Mouse (Mus musculus): ENCODE measurements around the gene Clec2e. TPM values are rescaled to one million over a fixed set of nuclear protein-coding genes. Genes with fewer than 3 reads are reported as not detected.
"Not testable (repeated sequence)": the region's sequence is repeated elsewhere in the genome, so short reads cannot be mapped to it uniquely, and the experiment has no call there.

The Clec2e gene
- total and polyA plus RNA-seq, 2 experiments from 2014 or later = not detected

GRCm38 (mm10) chr6:129095166-129095565 is 5.5 kb downstream of the Clec2e start:
- Histone ChIP-seq H3K27ac (no peak overlapping the region), H3K9ac (replicated peaks; ENCODE audit: low read length) (no peak overlapping the region), H3K4me2 (ENCODE audit: low read depth, low read length) (no peak overlapping the region), H3K4me1 (ENCODE audit: insufficient read depth, low read length) (no peaks in the 10 kb centered on the region), H3K4me3 (ENCODE audit: low read length) (no peak overlapping the region), H3K27me3 (ENCODE audit: insufficient read depth, low read length) (no peaks in the 10 kb centered on the region), H3K9me3 (ENCODE audit: low read length) (no peaks in the 10 kb centered on the region), H3K36me3 (ENCODE audit: insufficient read depth, low read length) (no peaks in the 10 kb centered on the region)
- ATAC-seq (peak; percentile 49; the same call in 1 of the 2 replicates), DNase-seq (ENCODE audit: low spot score) (peak; percentile 51)
- peak; percentile 63 for TF ChIP-seq CTCF (IDR thresholded peaks at IDR 0.05; ENCODE audit: low read depth)

GRCm38 (mm10) chr6:129088596-129088995 is 12.1 kb downstream of the Clec2e start:
- not testable (repeated sequence) for H3K9me3 ChIP-seq (ENCODE audit: low read length); H3K4me1 ChIP-seq (ENCODE audit: insufficient read depth, low read length); H3K27ac ChIP-seq; ATAC-seq; H3K36me3 ChIP-seq (ENCODE audit: insufficient read depth, low read length); H3K27me3 ChIP-seq (ENCODE audit: insufficient read depth, low read length); H3K4me3 ChIP-seq (ENCODE audit: low read length); H3K4me2 ChIP-seq (ENCODE audit: low read depth, low read length); H3K9ac ChIP-seq (replicated peaks; ENCODE audit: low read length); DNase-seq (ENCODE audit: low spot score)
- WGBS = 96% methylated on average over 8 of the region's 8 CpGs

DNA sequence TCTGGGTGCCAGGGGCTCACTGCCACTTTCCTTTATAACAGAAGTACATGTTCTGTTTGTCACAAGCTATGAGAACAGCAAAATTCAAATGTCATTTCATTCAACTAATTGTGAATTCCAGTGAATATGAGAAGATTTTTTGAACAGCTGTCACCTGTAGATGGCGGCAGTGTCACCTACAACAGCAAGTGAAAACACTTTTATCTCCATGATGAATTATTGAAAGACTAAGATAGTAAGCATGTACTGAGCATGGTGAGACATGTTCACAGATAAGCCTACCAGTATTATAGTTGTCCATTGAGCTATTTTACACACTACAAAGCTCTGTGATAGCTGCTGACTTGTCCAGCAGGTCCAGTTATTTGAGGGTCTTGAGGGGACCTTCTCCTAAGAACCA is 12.6 kb downstream of the Clec2e start:
- DNase-seq (ENCODE audit: low spot score) (peak; percentile 55), ATAC-seq (no peak)

GRCm38 (mm10) chr6:129086031-129086430 is 14.7 kb downstream of the Clec2e start:
- not testable (repeated sequence) for H3K4me2 ChIP-seq (ENCODE audit: low read depth, low read length); H3K36me3 ChIP-seq (ENCODE audit: insufficient read depth, low read length); H3K4me1 ChIP-seq (ENCODE audit: insufficient read depth, low read length); ATAC-seq; H3K4me3 ChIP-seq (ENCODE audit: low read length); H3K27ac ChIP-seq; H3K9me3 ChIP-seq (ENCODE audit: low read length); H3K9ac ChIP-seq (replicated peaks; ENCODE audit: low read length); DNase-seq (ENCODE audit: low spot score); H3K27me3 ChIP-seq (ENCODE audit: insufficient read depth, low read length)
- WGBS = 85% methylated on average over 2 of the region's 2 CpGs

More for the DNA sequence above, 12.6 kb downstream of the Clec2e start:
- TF ChIP-seq CTCF (IDR thresholded peaks at IDR 0.05; ENCODE audit: low read depth) = peak; percentile 57
- no peak overlapping the region for H3K4me2 ChIP-seq (ENCODE audit: low read depth, low read length)
- no peak overlapping the region for H3K4me3 ChIP-seq (ENCODE audit: low read length)
- WGBS = 86% methylated on average over 1 of the region's 1 CpGs
- H3K36me3 ChIP-seq (ENCODE audit: insufficient read depth, low read length) = no peaks in the 10 kb centered on the region
- no peaks in the 10 kb centered on the region for H3K27me3 ChIP-seq (ENCODE audit: insufficient read depth, low read length)
- no peak overlapping the region for H3K27ac ChIP-seq
- no peaks in the 10 kb centered on the region for H3K4me1 ChIP-seq (ENCODE audit: insufficient read depth, low read length)
- no peaks in the 10 kb centered on the region for H3K9me3 ChIP-seq (ENCODE audit: low read length)
- no peak overlapping the region for H3K9ac ChIP-seq (replicated peaks; ENCODE audit: low read length)

DNA sequence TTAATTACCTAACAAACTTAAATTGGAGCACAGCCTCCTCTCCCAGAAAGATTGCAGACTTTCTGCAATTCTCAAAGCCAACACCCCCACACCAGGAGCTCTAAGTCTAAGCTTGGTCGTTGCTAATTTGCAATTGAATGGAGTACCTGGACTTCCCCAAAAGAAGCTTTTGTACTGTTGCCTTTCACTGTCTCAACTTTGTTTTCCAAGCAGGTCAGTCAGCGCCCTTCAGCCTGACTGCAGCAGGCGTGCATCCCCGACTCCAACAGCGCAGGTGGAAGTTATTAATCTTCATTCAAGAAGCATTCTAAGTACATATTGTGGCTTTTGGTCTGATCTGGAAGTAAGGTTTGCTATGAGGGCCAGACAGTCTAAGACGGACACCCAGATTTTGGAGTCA is 15.6 kb downstream of the Clec2e start:
- Histone ChIP-seq H3K36me3 (ENCODE audit: insufficient read depth, low read length) (no peaks in the 10 kb centered on the region), H3K4me1 (ENCODE audit: insufficient read depth, low read length) (no peaks in the 10 kb centered on the region), H3K27ac (no peak overlapping the region), H3K27me3 (ENCODE audit: insufficient read depth, low read length) (no peaks in the 10 kb centered on the region), H3K4me3 (ENCODE audit: low read length) (no peak overlapping the region), H3K4me2 (ENCODE audit: low read depth, low read length) (no peak overlapping the region), H3K9ac (replicated peaks; ENCODE audit: low read length) (no peak overlapping the region), H3K9me3 (ENCODE audit: low read length) (no peaks in the 10 kb centered on the region)
- DNase-seq (ENCODE audit: low spot score) (no peak), ATAC-seq (no peak)
- 65% methylated on average over 6 of the region's 6 CpGs for WGBS
- no peak for TF ChIP-seq CTCF (IDR thresholded peaks at IDR 0.05; ENCODE audit: low read depth)

DNA sequence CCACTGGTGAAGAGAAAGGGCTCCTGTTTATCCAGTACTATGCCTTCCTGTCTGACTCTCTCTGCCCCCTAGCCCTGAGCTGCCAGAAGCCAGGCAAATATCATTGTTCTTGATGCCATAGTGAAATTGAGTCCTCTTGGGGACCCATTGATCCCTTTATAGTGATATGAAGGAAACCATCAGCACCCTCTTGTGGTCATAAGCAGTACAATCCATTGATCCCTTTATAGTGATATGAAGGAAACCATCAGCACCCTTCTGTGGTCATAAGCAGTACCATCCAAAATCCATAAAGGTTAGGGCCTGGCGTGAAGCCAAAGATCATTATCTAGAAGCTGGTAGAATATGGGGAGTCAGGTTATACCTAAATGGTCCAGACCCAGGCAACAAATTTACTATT is 33.7 kb downstream of the Clec2e start:
- no peaks in the 10 kb centered on the region for H3K27me3 ChIP-seq (ENCODE audit: insufficient read depth, low read length)
- no peak overlapping the region for H3K9ac ChIP-seq (replicated peaks; ENCODE audit: low read length)
- no peaks in the 10 kb centered on the region for H3K4me1 ChIP-seq (ENCODE audit: insufficient read depth, low read length)
- DNase-seq (ENCODE audit: low spot score) (peak; percentile 67), ATAC-seq (peak; percentile 81)
- peak; percentile 76 for TF ChIP-seq CTCF (IDR thresholded peaks at IDR 0.05; ENCODE audit: low read depth)
- no peak overlapping the region for H3K4me3 ChIP-seq (ENCODE audit: low read length)
- no peaks in the 10 kb centered on the region for H3K36me3 ChIP-seq (ENCODE audit: insufficient read depth, low read length)
- H3K9me3 ChIP-seq (ENCODE audit: low read length) = no peaks in the 10 kb centered on the region
- no peak overlapping the region for H3K27ac ChIP-seq
- no peak overlapping the region for H3K4me2 ChIP-seq (ENCODE audit: low read depth, low read length)
- WGBS = 61% methylated on average over 1 of the region's 1 CpGs

DNA sequence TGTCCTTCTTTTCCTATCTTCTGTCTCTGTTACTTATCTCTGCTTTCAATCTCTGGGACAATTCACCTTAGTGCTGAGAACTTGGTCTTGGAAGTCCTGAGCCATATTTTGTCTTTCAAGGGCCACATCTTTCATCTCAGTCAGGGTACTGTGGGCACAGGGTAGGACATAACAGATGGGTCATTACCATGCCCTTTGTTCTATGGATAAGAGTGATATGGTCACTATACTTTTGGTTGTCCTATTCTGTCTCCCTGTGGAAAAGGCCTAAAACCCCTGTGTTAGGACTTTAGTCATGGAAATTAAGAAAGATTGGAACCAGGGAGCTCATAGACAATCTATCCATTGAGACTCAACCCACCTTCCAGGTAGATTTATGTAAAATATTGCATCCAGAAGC is 34.2 kb downstream of the Clec2e start:
- no peak for TF ChIP-seq CTCF (IDR thresholded peaks at IDR 0.05; ENCODE audit: low read depth)
- no peaks in the 10 kb centered on the region for H3K27me3 ChIP-seq (ENCODE audit: insufficient read depth, low read length)
- no peak overlapping the region for H3K27ac ChIP-seq
- no peaks in the 10 kb centered on the region for H3K36me3 ChIP-seq (ENCODE audit: insufficient read depth, low read length)
- no peak overlapping the region for H3K4me3 ChIP-seq (ENCODE audit: low read length)
- H3K4me2 ChIP-seq (ENCODE audit: low read depth, low read length) = no peak overlapping the region
- H3K9me3 ChIP-seq (ENCODE audit: low read length) = no peaks in the 10 kb centered on the region
- H3K9ac ChIP-seq (replicated peaks; ENCODE audit: low read length) = no peak overlapping the region
- no peak for DNase-seq (ENCODE audit: low spot score)
- no peak for ATAC-seq
- no peaks in the 10 kb centered on the region for H3K4me1 ChIP-seq (ENCODE audit: insufficient read depth, low read length)
